Mouse (Mus musculus) ovary, postnatal 10 days (tissue): ENCODE results near the gene Vma21-ps.
"Not testable (repeated sequence)": the region's sequence is repeated elsewhere in the genome, so short reads cannot be mapped to it uniquely, and the experiment has no call there.

Experiments used
- DNase-seq: peaks from one replicate; pipeline ENCODE4 v3.0.0; 2022; ENCODE audit warnings: low spot score

Vma21-ps gene

DNA sequence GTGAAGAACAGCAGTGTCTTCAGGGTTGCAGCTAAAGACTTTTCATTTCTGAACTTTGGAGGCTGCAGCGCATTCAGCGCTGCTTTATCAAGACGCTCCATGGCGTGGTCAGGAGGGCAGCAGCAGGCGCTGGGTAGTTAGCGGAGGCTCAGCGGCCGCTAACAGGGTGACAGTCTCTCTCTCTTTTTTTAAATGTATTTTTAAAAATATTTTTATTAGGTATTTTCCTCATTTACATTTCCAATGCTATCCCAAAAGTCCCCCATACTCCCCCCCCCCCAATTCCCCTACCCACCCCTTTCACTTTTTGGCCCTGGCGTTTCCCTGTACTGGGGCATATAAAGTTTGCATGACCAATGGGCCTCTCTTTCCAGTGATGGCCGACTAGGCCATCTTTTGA lies at the start of gene Vma21-ps:
Gene Vma21-ps (minus strand): TSS at position 101 of the 400 bp plus-strand sequence.
- DNase-seq: not testable (repeated sequence)

DNA sequence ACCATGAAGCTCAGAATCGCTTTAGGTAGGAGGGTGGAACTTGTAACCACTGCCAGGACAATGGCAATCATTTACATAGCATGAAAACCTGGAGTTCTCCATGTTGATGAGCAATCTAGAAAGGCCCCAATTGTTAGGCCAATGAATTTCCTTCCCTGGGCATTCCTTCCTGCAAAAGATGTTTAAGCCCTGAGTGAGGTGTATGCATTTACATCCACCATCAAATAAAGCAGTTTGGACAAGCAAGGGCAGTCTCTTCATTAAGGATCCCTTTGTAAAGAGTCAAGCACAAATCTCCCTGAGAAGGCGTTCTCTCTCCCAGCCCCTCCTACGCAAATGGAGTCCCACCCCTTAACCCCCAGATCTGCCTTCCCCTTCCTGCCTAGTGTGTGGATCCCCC lies 46.0 kb upstream of the Vma21-ps start:
- no peak for DNase-seq

- no peak for DNase-seq
Measured at GRCm38 (mm10) chr4:52530636-52531035, 33.6 kb upstream of the Vma21-ps start.

GRCm38 (mm10) chr4:52526464-52526863 lies 29.4 kb upstream of the Vma21-ps start:
- no peak for DNase-seq

DNA sequence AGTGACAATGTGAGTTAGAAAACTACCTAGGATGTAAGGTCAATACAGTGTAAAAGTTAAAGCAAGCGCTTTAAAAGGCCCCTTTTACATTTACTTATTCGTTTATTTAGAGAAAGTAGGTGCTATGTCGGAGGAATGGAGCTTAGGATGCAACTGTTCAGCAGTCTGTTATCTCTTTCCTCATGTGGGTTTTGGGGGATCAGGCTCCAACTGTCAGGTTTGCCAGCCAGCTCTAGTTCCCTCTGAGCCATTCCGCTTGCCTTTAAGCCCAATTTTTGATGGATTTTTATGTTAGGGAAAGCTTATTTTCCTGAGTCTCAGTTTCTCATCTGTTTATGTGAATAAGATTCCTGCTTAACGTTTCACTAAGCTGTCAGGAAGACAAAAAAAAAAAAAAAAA lies 22.3 kb upstream of the Vma21-ps start:
- no peak for DNase-seq

- no peak for DNase-seq
Measured at GRCm38 (mm10) chr4:52517580-52517979, 20.5 kb upstream of the Vma21-ps start.

GRCm38 (mm10) chr4:52487486-52487885 lies 9.6 kb downstream of the Vma21-ps start:
- no peak for DNase-seq

GRCm38 (mm10) chr4:52473431-52473830 lies 23.6 kb downstream of the Vma21-ps start:
- DNase-seq: no peak

DNA sequence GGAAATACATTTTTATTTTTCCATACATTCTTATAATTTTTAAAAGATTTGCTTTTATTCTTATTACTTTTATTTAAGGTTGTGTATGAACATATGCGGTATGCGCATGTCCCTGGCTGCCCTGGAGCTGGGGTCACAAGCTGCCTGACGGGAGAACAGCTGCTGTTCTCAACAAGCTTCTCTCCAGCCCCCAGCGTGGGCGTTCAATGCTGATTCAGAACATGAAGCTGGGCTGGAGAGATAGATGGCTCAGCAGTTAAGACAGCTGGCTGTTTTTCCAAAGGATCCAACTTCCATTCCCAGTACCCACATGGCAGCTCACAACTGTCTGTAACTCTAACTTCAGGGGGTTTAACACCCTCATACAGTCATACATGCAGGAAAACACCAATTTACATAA lies 35.7 kb downstream of the Vma21-ps start:
- no peak for DNase-seq

GRCm38 (mm10) chr4:52459726-52460125 lies 37.3 kb downstream of the Vma21-ps start:
- DNase-seq: no peak
